Mouse (Mus musculus): ENCODE measurements around the gene Sept10.
A peak's percentile ranks its signal among the peaks of the same experiment; 100 is the strongest.

Gene Sept10

DNA sequence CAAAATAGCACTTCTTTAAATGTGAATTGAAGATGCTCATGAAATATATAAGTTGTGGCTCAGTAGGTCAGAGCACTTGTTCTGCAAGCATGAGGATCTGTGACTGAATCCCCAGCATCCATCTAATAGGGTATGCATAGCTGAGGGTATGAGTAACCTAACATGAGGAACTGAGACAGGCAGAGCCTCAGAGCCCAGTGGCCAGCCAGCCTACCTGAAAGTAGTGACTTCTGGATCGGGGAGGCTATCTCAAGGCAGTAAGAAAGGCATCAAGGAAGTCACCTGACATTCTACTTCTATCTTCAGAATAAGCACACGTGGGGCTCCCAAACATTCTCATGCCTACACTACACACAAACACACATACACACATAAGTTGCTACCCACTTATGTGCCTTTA lies 3.5 kb upstream of the Sept10 start:
- DNase-seq (ENCODE audit: low spot score) = no peak

DNA sequence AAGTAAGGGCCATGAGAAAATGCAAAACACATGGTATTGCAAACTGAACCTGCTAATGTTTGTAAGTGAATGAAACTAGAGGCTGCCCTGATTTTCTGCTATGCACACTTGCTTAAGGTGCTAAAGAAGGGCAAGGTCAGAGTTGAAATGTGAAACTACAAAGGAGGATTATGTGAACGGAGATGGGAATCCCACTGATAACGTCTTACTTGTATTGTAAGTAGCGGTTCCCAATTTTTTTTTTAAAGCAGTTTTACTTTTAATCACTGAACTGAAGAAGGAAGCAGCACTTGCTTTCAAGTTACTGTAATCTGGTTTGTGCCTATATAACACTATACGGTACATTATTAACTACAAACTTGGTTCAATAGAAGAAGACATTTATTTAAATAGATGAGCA lies 2.2 kb upstream of the Sept10 start:
- no peak for DNase-seq (ENCODE audit: low spot score)

DNA sequence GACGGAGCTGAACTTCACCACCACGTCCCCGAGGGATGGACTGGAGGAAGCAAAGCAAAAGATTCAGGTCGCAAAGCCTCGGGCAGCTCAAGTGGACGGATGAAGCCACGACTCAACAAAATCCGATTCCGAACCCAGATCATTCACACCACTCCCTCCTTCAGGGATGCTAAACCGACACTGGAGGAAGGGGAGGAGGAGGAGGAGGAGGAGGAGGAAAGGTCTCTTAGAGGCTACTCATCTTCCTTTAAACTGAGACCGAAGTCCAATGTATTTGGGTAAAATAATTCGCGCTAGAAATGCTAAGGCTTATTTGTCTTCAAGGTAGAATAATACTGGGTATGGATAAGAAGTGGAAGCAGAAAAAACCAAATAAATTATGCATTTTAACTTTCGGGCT lies 1.7 kb upstream of the Sept10 start:
- no peak for DNase-seq (ENCODE audit: low spot score)

DNA sequence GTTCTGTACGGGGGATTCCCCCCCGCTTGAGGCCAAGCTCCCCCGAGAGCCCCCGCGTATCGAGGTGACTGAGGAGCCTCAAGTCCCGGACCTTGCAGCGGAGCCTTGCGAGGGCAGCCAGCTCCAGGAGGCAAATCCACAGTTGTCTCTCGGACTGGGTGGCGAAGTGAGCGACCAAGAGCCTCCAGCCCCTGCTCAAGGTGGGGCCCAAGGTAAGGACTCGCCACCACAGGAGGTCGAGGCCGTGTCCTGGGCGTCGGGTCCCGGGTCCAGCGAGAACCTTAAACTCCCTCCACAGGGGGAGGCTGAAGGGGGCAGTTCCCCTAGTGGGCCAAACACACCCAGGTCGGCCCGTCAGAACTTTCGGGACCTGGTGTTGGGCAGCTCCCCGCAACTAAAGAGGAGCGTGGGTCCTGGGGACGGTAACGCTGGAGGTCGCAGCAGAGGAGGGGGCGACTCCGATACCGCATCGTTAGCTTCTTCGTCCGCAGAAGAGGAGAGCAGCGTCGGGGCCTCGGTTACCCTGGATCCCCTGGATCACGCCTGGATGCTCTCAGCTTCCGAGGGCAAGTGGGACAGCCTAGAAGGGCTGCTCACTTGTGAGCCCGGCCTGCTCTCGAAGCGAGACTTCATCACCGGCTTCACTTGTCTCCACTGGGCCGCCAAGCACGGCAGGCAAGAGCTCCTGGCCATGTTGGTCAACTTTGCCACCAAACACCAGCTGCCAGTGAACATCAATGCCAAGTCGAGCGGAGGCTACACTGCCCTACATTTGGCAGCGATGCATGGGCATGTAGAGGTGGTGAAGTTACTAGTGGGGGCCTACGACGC lies 839 bp upstream of the Sept10 start:
- DNase-seq (ENCODE audit: low spot score) = no peak

DNA sequence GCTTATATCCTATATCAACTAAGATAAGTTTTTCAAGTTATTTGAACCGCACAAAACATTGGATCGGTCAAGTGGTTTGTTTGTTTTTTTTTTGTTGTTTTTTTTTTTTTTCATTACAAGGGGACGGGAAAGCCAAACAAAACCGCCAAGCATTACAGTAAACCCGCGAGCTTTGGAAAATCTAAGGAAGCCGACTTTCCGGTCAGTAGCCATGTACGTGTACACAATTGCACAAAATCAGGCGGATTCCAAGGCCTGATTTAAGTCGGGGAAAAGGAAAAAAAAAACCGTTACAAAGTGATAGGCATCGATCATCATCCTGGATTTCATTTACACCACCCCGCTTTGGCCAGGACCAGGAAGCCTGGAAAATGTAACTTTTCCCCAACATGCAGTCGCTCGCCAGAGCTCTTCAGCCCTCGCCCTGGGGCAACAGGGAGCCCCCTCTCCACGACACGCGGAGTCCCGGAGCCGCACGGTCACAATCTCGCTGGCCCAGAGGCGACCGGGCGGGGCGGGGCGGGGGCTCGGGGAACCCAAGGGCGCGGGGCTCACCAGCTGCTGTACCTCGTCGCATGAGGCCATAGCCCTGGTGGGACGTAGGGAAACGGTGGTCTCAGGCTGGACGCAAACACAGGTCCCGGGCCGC lies 699 bp downstream of the Sept10 start:
- no peak for DNase-seq (ENCODE audit: low spot score)

DNA sequence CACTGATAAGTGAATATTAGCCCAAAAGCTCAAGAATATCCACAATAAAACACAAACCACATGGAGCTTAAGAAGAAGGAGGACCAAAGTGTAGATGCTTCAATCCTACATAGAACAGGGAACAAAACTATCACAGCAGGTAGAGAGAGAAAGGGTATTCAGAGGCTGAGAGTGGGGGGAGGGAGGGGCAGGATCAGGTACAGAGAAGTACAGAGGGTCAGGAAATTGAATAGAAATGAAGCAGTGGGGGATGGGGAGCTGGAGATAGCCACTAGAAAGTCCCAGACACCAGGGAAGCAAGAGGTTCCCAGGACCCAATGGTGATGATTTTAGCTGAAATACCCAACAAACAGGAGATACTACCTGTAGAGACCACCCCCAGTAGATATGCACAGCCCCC lies 21.6 kb downstream of the Sept10 start:
- DNase-seq (ENCODE audit: low spot score) = no peak

DNA sequence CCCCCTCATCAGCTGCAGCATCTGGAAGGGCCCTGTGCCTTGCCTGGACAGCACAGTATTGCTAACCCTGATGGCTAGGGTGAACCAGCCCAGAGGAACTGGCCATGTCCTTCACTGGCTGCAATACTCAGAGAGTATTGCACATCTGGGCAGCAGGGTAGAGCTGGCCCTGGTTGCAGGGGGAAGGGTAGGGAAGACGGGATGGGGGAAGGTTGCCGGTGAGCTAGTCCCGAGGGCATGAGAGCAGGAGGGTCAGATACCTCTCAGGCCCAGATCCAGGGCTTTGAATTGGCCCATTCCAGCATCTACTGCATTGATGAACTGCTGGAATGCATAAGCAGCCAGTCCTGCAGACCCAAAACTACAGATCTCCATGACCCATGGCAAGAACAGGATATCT lies 24.9 kb downstream of the Sept10 start:
- DNase-seq (ENCODE audit: low spot score) = no peak

DNA sequence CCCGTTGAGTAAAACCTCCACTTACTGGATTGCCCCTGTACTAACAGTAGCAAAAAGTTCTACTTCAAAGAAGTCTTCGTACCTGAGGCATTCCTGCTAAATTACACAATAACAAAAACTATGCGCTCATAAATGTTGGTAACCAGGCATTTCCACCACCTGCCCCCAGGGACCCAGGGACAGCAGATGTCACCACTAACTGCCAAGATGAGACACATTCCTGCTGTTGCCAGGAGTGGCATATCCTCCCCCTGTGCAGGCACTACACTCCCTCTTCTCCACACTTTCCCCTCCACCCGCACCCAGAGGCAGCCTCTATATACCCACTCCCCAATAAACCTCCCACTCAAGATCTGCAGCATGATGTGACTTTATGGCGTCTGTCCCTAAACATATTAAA lies 26.8 kb downstream of the Sept10 start:
- DNase-seq (ENCODE audit: low spot score) = no peak

DNA sequence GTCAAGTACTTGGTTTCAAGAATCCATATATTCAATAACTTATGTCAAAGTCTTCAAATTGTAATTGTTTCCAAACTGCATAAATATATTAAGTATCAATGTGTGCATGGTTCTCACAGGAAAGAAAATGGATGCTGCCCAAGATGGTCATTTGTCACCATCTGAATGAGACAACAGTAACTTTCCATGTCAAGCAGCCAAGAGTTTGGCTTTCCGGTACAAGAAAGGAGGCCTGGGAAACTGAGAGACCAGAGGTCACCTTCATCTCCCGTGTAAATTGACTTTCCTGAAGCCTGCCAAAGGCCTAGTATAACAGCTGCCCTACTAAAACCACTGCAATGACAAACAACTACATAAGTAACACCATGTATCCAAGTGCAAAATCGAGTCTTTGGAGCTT lies 39.3 kb downstream of the Sept10 start:
- no peak for DNase-seq (ENCODE audit: low spot score)

DNA sequence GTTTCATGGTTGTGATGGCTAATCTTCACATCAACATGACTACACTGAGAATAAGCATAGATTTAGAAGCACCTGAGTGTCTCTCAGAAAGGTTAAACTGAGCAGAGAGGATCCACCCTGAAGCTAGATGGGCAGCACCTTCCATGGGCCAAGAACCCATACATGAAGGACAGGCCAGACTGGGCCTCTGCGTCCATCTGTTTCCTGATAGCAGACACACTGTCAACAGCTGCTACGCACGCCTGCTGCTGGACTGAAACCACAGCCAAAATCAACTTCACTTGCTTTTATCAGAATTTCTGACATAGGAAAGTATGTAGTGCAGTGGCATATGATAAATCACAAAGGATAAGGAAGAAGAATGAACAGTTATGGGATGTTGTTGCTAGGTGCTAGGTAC lies 42.0 kb downstream of the Sept10 start:
- DNase-seq (ENCODE audit: low spot score) = no peak

DNA sequence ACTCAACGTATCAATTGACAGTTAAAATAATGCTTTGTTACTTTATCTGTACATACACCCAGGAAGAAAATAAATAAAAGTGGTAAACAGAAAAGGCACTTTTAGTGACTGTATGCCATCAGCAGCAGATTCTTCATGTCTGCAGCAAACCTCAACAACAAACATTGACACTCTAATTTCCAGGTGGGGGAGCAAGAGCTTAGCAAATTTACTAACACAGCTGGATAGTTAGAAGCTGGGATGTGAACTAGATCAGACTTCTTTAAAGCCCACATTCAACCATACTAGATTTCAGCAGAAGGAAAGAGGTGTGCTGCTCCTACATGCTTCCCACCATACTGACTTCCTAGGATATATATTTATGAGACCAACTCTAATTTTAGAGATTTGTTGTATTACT lies 49.1 kb downstream of the Sept10 start:
- no peak for DNase-seq (ENCODE audit: low spot score)

DNA sequence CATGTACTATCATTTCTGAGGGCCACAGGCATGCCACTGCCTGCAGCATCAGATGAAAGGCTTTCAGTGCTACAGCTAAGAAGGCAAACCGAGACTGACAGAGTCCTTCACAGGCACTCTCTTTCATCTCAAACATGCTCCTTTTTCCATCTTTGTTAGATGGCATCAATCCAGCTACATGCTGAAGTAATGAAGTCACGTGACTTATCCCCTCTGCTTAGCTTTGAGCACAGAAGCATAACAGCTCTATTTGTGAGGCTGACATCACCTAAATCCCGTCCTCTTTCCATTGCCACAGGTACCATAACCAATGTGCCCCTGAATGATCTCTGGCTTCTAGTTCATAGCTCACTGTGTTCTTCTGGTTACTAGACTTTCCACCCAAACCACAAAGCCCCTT lies 50.6 kb downstream of the Sept10 start:
- DNase-seq (ENCODE audit: low spot score) = no peak

DNA sequence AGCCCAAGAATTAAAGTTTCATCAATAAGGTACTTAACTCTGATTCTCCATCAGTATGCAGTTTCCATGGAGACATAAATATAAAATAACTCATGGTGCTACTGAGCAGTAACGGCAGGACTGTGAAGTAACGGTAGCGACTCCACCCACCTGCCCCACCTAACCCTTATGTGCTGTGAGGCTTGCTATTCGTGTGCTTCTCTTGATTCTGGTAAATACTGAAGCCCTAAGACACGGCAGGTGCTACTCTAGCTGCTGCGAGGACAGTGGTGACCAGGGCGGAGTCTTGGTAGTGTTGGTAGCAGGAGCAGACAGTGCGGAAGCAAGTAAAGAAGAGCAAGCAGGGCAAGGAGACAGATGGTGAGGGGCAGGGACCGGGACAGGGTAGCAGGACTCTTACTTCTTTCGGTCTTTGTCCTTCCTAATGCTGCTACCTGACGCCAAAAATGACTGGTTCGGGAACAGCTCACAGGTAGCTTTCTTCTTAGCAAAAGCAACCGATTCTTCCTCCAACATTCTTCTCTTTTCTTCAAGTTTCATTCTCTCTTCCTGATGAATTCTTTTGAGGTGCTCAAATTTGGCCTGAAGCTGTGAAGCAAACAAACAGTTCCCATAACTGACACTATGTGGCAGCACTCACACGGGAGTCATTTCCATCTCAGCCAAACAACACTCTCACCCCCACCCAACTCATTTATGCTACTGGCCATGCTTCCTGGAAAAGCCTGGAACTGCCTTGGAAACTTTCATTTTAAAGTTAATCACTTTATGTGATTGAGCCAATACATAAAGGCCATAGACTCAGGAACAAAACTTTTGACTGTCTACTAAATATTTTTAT lies 55.3 kb downstream of the Sept10 start:
- DNase-seq (ENCODE audit: low spot score) = peak; percentile 50

DNA sequence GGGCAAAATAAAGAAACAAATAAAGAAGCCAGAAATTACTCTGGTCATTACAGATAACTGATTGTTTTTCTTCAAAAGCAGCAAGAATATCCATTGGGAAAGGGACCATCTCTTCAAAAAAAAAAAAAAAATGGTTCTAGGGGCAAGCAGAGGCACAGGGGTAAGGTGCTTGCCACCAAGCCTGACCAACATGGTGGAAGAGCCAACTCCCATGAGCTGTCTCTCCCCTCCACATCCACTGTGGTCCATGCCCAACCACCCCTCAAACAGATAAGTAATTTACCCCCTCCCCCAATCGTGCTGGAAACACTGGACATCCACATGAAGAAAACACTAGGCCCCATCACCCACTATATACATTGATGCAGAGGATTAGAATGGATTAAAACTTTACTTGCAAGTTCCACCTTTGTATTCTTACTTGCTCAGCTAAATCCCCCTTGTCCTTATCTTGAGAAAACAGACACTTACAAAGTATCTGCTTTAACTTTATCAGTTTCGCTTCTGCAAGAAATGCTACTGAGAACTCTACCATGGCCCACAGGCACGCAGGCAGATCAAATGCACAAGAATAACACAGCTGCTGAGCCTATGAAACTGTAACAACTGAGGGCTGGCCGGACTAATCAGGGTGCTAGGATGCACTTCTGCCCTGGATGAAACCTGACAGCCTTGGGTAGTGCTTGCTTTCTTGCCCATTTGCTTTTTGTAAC lies 59.3 kb downstream of the Sept10 start:
- peak; percentile 56 for DNase-seq (ENCODE audit: low spot score)

DNA sequence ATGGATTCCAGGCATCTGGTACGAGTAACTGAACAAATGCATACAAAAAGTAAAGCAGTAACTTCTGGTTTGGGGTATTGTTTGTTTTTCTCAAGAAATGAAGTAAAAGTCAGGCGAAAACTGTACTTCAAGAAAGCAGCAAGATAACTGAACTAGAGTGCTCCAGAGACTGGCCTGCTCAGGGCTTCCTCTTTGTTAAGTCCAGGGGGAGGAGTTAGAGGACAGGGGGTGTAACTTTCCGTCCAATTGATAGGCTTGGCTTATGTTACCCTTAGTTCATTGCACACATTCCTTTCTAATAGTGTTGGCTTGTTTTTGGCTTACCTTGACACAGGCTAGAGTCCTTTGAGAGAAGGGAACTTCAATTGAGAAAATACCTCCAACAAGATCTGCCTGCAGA lies 63.0 kb downstream of the Sept10 start:
- no peak for DNase-seq (ENCODE audit: low spot score)

DNA sequence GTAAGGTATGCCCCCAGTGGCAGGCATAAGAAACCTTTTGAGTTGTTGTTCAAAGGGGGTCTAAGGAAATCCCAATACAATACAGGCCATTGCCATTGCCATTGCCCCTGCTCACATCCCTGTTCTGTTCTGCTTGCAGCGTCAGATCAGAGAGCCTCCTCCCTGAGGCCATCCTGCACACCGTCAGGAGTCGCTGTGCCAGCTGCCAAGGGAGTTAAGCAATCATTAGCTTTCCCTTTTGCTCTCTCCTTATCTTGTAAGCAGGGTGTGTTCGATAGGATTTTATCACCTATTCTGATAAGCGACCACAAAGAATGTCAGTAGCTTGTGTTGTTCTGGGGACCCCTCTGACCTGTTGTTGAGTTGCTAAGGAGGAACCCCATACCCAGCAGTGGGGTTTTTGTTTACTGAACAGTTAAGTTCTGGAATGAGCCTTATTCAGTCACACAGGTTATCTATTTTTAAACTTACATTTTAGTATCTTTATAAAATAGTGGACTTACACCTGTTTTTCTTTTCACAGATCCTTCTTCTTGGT lies 69.0 kb downstream of the Sept10 start:
- DNase-seq (ENCODE audit: low spot score) = no peak

DNA sequence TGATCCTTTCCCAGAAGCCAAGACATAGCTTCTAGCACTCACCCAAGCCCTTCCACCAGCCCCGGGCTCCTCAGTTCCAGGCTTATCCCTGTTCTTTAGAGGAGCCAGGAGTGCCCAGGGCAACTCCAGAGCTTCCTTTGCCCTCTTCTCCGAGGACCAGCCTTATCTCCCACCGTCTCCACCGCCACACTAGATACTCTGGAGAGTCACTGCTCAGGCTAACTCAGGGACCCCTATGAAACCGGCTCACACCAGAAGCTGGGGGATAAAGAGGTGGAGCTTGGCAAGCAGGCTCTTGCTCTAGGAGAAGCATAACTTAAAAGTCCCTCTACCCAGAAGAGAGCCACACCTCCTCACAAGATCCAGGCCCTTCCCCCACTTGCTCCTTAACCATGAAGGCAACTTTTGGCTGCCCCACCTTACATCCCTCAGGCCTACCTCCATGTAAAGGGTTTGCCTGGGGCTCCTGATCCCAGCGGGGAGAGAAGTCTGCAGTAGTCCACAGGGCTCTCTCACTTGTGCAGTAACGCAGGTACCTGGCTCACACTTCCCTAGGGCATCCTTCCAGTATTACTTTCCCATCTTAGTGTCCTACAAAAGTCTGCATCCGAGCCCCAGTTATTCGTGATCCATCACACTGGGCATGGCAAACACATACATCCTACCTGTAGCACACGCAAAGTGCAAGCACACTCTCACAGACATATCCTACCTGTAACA lies 70.5 kb downstream of the Sept10 start:
- DNase-seq (ENCODE audit: low spot score) = no peak

DNA sequence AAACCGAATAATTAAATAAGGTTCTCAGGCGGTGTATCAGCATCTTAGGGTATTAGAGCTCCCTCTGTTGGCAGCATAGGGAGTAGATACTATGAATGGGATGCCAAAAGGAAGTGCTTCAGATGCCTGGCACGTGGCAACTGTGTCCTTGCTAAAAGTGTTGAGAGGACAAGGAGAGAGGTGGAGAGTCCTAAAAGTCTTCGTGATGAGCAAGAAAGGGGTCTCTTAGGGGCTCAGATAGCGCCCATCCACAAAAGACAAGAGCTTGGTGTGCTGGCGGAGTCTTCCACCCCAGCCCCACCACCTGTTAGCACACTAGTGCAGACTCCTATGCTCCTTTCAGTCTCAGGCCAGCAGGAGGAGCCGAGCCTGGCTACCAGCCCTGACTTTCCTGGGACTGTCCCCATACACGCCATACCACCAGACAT lies 71.7 kb downstream of the Sept10 start:
- DNase-seq (ENCODE audit: low spot score) = peak; percentile 32

DNA sequence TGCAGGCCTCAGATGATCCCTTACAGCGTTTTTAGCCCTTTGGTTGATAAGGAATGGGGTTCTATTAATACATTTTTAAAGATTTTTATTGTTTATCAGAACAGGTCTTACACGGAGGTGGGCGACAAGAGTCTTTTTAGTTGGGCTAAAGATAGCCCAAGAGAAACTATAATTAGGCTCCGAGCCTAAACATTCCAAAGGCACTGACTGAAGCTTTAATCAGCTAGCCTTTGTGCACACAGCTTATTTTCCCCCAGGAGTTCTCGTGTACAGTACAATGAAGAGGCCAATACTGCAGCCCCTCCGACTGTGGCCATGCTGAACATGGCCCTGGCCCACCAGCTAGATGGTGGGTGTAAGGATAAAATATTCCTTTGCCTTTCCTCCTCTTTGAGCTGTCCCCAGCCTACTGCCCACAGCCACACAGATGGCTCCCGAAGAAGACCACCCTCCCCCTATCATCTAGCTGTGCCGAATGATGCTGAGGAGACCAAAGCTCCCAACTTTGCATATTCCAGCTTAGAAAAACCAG lies 88.1 kb downstream of the Sept10 start:
- DNase-seq (ENCODE audit: low spot score) = no peak

DNA sequence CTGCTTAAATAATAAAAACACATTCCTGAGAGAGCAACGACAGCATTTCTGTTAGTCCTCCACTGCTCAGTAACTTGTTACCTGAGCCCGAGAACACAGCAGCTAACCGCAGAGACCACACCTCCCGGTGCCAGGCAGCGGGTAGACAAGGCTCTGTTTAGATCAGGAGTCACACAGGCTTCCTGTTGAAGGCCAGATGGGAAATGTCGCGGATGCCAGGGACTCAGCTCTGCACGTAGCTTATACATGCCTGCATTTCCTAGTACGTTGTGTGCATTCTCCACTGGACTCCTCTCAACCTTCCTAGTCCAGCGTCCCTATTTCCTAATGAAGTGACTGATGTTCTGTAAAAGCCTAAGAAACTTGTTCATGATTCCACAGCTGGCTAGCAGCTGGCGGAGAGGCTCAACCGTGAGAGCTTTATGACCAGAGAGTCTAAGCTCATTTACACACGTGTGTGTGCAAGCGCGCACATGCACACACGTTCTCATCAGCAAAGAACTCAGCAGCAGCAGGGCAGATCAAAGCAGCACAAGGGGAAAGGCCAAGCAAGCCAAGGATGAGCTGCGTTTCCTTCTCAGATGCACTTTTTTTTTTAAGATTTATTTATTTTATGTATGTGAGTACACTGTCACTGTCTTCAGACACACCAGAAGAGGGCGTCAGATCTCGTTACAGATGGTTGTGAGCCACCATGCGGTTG lies 89.6 kb downstream of the Sept10 start:
- DNase-seq (ENCODE audit: low spot score) = no peak
